Mouse (Mus musculus) right cerebral cortex, postnatal 4 days (tissue): ENCODE measurements at regions not wholly inside any gene's neighbourhood (a gene's known extent, or its start where the extent isn't known, plus 50 kb on each side); places are given as distances from the start of the nearest gene placed in this dataset.

Experiments used
- DNase-seq: peaks from one replicate; pipeline ENCODE4 v3.0.0-alpha.2; 2022

- DNase-seq, result no peak
These were observed 189.4 kb upstream of the Hmga2 start for GRCm38 (mm10) chr10:120665670-120666069.

GRCm38 (mm10) chr10:120664419-120664818 is 188.2 kb upstream of the Hmga2 start:
- no peak for DNase-seq

- no peak for DNase-seq
These were observed 187.1 kb upstream of the Hmga2 start for GRCm38 (mm10) chr10:120663396-120663795.

GRCm38 (mm10) chr10:120660503-120660902 is 184.2 kb upstream of the Hmga2 start:
- DNase-seq, result no peak

GRCm38 (mm10) chr10:120655238-120655931 is 179.1 kb upstream of the Hmga2 start:
- peak; percentile 16 for DNase-seq

GRCm38 (mm10) chr10:120652525-120653215 is 176.4 kb upstream of the Hmga2 start:
- no peak for DNase-seq

- no peak for DNase-seq
These were observed 175.6 kb upstream of the Hmga2 start for GRCm38 (mm10) chr10:120651845-120652244.

GRCm38 (mm10) chr10:120650336-120650735 is 174.1 kb upstream of the Hmga2 start:
- DNase-seq, result no peak

GRCm38 (mm10) chr10:120648741-120649140 is 172.5 kb upstream of the Hmga2 start:
- no peak for DNase-seq

GRCm38 (mm10) chr10:120648031-120648430 is 171.8 kb upstream of the Hmga2 start:
- DNase-seq, result no peak

- no peak for DNase-seq
These were observed 171.1 kb upstream of the Hmga2 start for GRCm38 (mm10) chr10:120647323-120647722.

- DNase-seq, result peak; percentile 23
These were observed 170.6 kb upstream of the Hmga2 start for GRCm38 (mm10) chr10:120646862-120647311.

- DNase-seq, result no peak
These were observed 164.6 kb upstream of the Hmga2 start for GRCm38 (mm10) chr10:120640847-120641246.

GRCm38 (mm10) chr10:120638316-120638715 is 162.0 kb upstream of the Hmga2 start:
- no peak for DNase-seq

- DNase-seq, result no peak
These were observed 159.7 kb upstream of the Hmga2 start for GRCm38 (mm10) chr10:120635818-120636543.

- no peak for DNase-seq
These were observed 158.9 kb upstream of the Hmga2 start for GRCm38 (mm10) chr10:120635194-120635593.

GRCm38 (mm10) chr10:120632071-120632470 is 155.8 kb upstream of the Hmga2 start:
- DNase-seq, result no peak

GRCm38 (mm10) chr10:120628066-120628465 is 151.8 kb upstream of the Hmga2 start:
- DNase-seq, result no peak

GRCm38 (mm10) chr10:120625474-120625873 is 149.2 kb upstream of the Hmga2 start:
- no peak for DNase-seq

- DNase-seq, result no peak
These were observed 148.1 kb upstream of the Hmga2 start for GRCm38 (mm10) chr10:120624203-120624942.

- DNase-seq, result no peak
These were observed 140.2 kb upstream of the Hmga2 start for GRCm38 (mm10) chr10:120616406-120617015.

GRCm38 (mm10) chr10:120612351-120612750 is 136.1 kb upstream of the Hmga2 start:
- no peak for DNase-seq

- no peak for DNase-seq
These were observed 133.8 kb upstream of the Hmga2 start for GRCm38 (mm10) chr10:120610076-120610475.
